In genomic region chr14:47857271-47857670, GRCm38 (mm10) we compare ENCODE assay signal across 27 mouse cellular contexts.
DNase-seq lines count a peak whose midpoint lies in the region; ATAC-seq and TF ChIP-seq lines count a peak whose summit lies in the region.
"Had no signal": no experiment of that assay in that cellular context is flagged by ENCODE, and none has a peak within 500 bp of the region (broad histone marks: within the 10 kb centered on the region; RNA-seq: fewer than 3 reads in every experiment).

No protein-coding gene starts in this region.

- TF ChIP-seq POLR2A in ES-Bruce4 (IDR thresholded peaks at IDR 0.05; ENCODE audit: insufficient read depth, low read length): no peak

- 57% methylated on average over 4 of the region's 4 CpGs for WGBS in kidney, embryonic 16.5 days

- H3K4me3 ChIP-seq in kidney, embryonic 16.5 days (ENCODE audit: low read length): no peak overlapping the region
- H3K4me3 ChIP-seq in ES-Bruce4 (ENCODE audit: low read depth, low read length) (no peak overlapping the region), ES-E14 (ENCODE audit: insufficient read depth in 1 of 2, low read depth in 1 of 2, low read length in 2 of 2, poor library complexity in 1 of 2, severe bottlenecking in 1 of 2) (no peak overlapping the region)
- H3K4me3 ChIP-seq: embryonic facial prominence, embryonic 10.5 days; embryonic facial prominence, embryonic 13.5 days; erythroblast, embryonic 14.5 days; forebrain, embryonic 12.5 days; forebrain, embryonic 15.5 days; heart, adult 2 months; heart, embryonic 10.5 days; heart, embryonic 13.5 days; hindbrain, embryonic 12.5 days; hindbrain, embryonic 15.5 days had no signal

- H3K36me3 ChIP-seq in kidney, embryonic 16.5 days (ENCODE audit: insufficient read depth, low read length): no peaks in the 10 kb centered on the region
- H3K36me3 ChIP-seq in ES-Bruce4 (ENCODE audit: control insufficient read depth, insufficient read depth, low read length, poor library complexity, severe bottlenecking): no peaks in the 10 kb centered on the region
- H3K36me3 ChIP-seq in ES-E14 (ENCODE audit: control insufficient read depth, insufficient read depth, low read length, poor library complexity, severe bottlenecking): no peaks in the 10 kb centered on the region
- H3K36me3 ChIP-seq: embryonic facial prominence, embryonic 10.5 days; embryonic facial prominence, embryonic 13.5 days; forebrain, embryonic 12.5 days; forebrain, embryonic 15.5 days; heart, embryonic 10.5 days; heart, embryonic 13.5 days; hindbrain, embryonic 12.5 days; hindbrain, embryonic 15.5 days had no signal

- H3K9ac ChIP-seq in kidney, embryonic 16.5 days (replicated peaks; ENCODE audit: low read length): no peak overlapping the region
- H3K9ac ChIP-seq in ES-Bruce4 (ENCODE audit: low read depth, poor library complexity, severe bottlenecking): no peak overlapping the region
- H3K9ac ChIP-seq in ES-E14 (ENCODE audit: insufficient read depth, low read depth, low read length, poor library complexity, severe bottlenecking): no peak overlapping the region
- H3K9ac ChIP-seq: embryonic facial prominence, embryonic 13.5 days; forebrain, embryonic 12.5 days; forebrain, embryonic 15.5 days; heart, embryonic 13.5 days; hindbrain, embryonic 12.5 days; hindbrain, embryonic 15.5 days had no signal

- H3K27ac ChIP-seq in kidney, embryonic 16.5 days (ENCODE audit: low read length): no peak overlapping the region
- H3K27ac ChIP-seq in ES-Bruce4 (ENCODE audit: insufficient read depth, low read length): peak overlapping the region; percentile 75
- no peak overlapping the region; the same call in 1 of the 2 replicates for H3K27ac ChIP-seq in ES-E14 (ENCODE audit: insufficient read depth, low read depth, low read length, poor library complexity, severe bottlenecking)
- H3K27ac ChIP-seq: embryonic facial prominence, embryonic 10.5 days; embryonic facial prominence, embryonic 13.5 days; forebrain, embryonic 12.5 days; forebrain, embryonic 15.5 days; heart, adult 2 months; heart, embryonic 10.5 days; heart, embryonic 13.5 days; hindbrain, embryonic 12.5 days; hindbrain, embryonic 15.5 days had no signal

- no peak overlapping the region for H3K4me2 ChIP-seq in kidney, embryonic 16.5 days (replicated peaks; ENCODE audit: low read depth, low read length)
- H3K4me2 ChIP-seq: embryonic facial prominence, embryonic 13.5 days; forebrain, embryonic 12.5 days; forebrain, embryonic 15.5 days; heart, embryonic 13.5 days; hindbrain, embryonic 12.5 days; hindbrain, embryonic 15.5 days had no signal

- DNase-seq in kidney, adult 9 months: no peak
- DNase-seq in ES-E14 (ENCODE audit: low read depth, low spot score): peak; percentile 27
- DNase-seq in ovary, adult 18-20 months (ENCODE audit: low spot score): no peak
- DNase-seq in adrenal gland, postnatal 36 days: no peak
- DNase-seq: adrenal gland, adult 2 months; adrenal gland, postnatal 14 days; cerebellum, adult 11-12 months; cerebellum, adult 8-10 months; cerebellum, postnatal 10 days; cerebellum, postnatal 36 days; embryo, embryonic 11 days; gastrocnemius, postnatal 25 days; heart, adult 2 months; heart, postnatal 14 days had no signal

- no peak for TF ChIP-seq CTCF in ES-Bruce4 (IDR thresholded peaks at IDR 0.05; ENCODE audit: low read depth, low read length)

- no peaks in the 10 kb centered on the region for H3K4me1 ChIP-seq in kidney, embryonic 16.5 days (ENCODE audit: insufficient read depth, low read length)
- H3K4me1 ChIP-seq in ES-Bruce4 (ENCODE audit: control insufficient read depth, insufficient read depth, low read length) (no peaks in the 10 kb centered on the region), ES-E14 (ENCODE audit: control insufficient read depth in 2 of 2, insufficient read depth in 2 of 2, low read length in 2 of 2, poor library complexity in 1 of 2) (peaks cover 0 to 9% of the 10 kb centered on the region in 2 experiments; a peak in 1 of 4 replicates)
- H3K4me1 ChIP-seq: embryonic facial prominence, embryonic 13.5 days; forebrain, embryonic 12.5 days; forebrain, embryonic 15.5 days; heart, embryonic 10.5 days; heart, embryonic 13.5 days; hindbrain, embryonic 12.5 days; hindbrain, embryonic 15.5 days had no signal

- TF ChIP-seq EP300 in ES-Bruce4 (IDR thresholded peaks at IDR 0.05; ENCODE audit: insufficient read depth, low read depth, low read length): no peak

- H3K27me3 ChIP-seq in kidney, embryonic 16.5 days (ENCODE audit: insufficient read depth, low read length): no peaks in the 10 kb centered on the region
- no peaks in the 10 kb centered on the region for H3K27me3 ChIP-seq in ES-Bruce4 (ENCODE audit: control insufficient read depth, insufficient read depth, low read length, poor library complexity, severe bottlenecking)
- H3K27me3 ChIP-seq: embryonic facial prominence, embryonic 13.5 days; forebrain, embryonic 12.5 days; forebrain, embryonic 15.5 days; heart, embryonic 13.5 days; hindbrain, embryonic 12.5 days; hindbrain, embryonic 15.5 days had no signal

- peak; percentile 57; the same call in 1 of the 2 replicates for ATAC-seq in kidney, embryonic 16.5 days (ENCODE audit: low FRiP score, low TSS enrichment)
- ATAC-seq: CD4-positive, CD25-positive, alpha-beta regulatory T cell, adult 4 months; forebrain, embryonic 15.5 days; intestine, postnatal 0 days had no signal

- in situ Hi-C loops in ES-E14 (cut with MboI; ENCODE audit: low sequenced_read_pairs in 2 of 2, unreplicated experiment in 2 of 2): no loop called here

- no peaks in the 10 kb centered on the region for H3K9me3 ChIP-seq in kidney, embryonic 16.5 days (ENCODE audit: low read length)
- H3K9me3 ChIP-seq in ES-Bruce4 (replicated peaks; ENCODE audit: control insufficient read depth, insufficient read depth, low read length, poor library complexity, severe bottlenecking) (no peaks in the 10 kb centered on the region), ES-E14 (ENCODE audit: control insufficient read depth, insufficient read depth, low read depth, low read length) (no peaks in the 10 kb centered on the region)
- H3K9me3 ChIP-seq: embryonic facial prominence, embryonic 13.5 days; forebrain, embryonic 12.5 days; heart, embryonic 10.5 days; heart, embryonic 13.5 days; hindbrain, embryonic 15.5 days had no signal

TF ChIP-seq in ES-E14, 5 proteins besides CTCF, POLR2A, EP300 and RAD21:
- no peak for TF ChIP-seq ZNF384 (IDR thresholded peaks at IDR 0.05; ENCODE audit: low read depth, low read length)
- TF ChIP-seq HCFC1 (IDR thresholded peaks at IDR 0.05; ENCODE audit: borderline replicate concordance, insufficient read depth, low read length): peak; percentile 79
- no peak for TF ChIP-seq CHD2 (IDR thresholded peaks at IDR 0.05; ENCODE audit: low read depth, low read length)
- no peak for TF ChIP-seq ZC3H11A (IDR thresholded peaks at IDR 0.05; ENCODE audit: borderline replicate concordance, low read depth, low read length)
- no peak for TF ChIP-seq MAFK (IDR thresholded peaks at IDR 0.05; ENCODE audit: insufficient read depth, low read depth, low read length)
